Mouse (Mus musculus): ENCODE data around the gene A930004D18Rik. TPM values are rescaled to one million over a fixed set of nuclear protein-coding genes. Genes with fewer than 3 reads are reported as not detected.
A peak's percentile ranks its signal among the peaks of the same experiment; 100 is the strongest.

Gene A930004D18Rik
- polyA plus RNA-seq, 1 experiment: 1.8 TPM

DNA sequence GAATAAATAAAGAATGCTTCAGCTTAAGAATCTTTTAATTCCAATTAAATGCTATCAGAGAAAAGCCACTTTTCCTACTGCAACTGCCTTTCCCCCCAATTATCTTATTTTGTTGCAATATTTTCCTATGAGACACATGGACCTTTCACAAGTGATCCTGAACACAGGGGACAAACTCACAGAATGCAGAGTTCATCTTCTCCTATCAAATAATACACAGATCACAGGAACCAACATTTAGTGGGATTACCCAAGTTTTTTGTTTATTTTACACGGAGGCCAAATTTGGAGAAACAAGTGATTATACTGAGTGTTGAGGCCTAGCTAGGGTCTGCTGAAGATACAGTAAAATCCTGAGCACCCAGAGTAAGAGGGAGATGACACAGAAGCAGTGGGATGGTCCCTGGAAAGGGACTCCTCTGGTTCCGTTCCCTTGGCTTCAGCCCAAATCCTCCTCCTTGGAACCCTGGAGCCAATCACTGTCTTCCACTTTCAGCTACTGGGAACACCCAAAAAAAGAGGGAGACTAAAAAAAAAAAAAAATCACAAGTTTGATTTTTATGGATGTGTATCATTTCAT lies 16.5 kb upstream of the A930004D18Rik start:
- H3K27me3 ChIP-seq (ENCODE audit: control insufficient read depth, insufficient read depth, insufficient read length): no peaks in the 10 kb centered on the region
- H3K36me3 ChIP-seq (ENCODE audit: control insufficient read depth, insufficient read depth): no peaks in the 10 kb centered on the region
- no peak for TF ChIP-seq CEBPB (IDR thresholded peaks at IDR 0.05; ENCODE audit: insufficient read depth, poor library complexity, severe bottlenecking)
- TF ChIP-seq USF1 (IDR thresholded peaks at IDR 0.05; ENCODE audit: low read depth): no peak
- TF ChIP-seq POLR2A (IDR thresholded peaks at IDR 0.05; ENCODE audit: insufficient read length, low read depth): no peak
- no peak for TF ChIP-seq SRF (IDR thresholded peaks at IDR 0.05; ENCODE audit: control insufficient read depth, insufficient read length, low read depth)
- no peak for TF ChIP-seq REST (IDR thresholded peaks at IDR 0.05; ENCODE audit: insufficient read depth, insufficient read length)
- no peak for TF ChIP-seq TCF12 (IDR thresholded peaks at IDR 0.05; ENCODE audit: insufficient read depth, poor library complexity, severe bottlenecking)
- no peak for TF ChIP-seq MYOD1 (IDR thresholded peaks at IDR 0.05; ENCODE audit: control insufficient read depth in 1 of 3, insufficient read length in 2 of 3, low read depth in 2 of 3)
- no peak overlapping the region for H3ac ChIP-seq (ENCODE audit: control insufficient read depth, insufficient read length)
- no peaks in the 10 kb centered on the region for H3K79me2 ChIP-seq (ENCODE audit: control insufficient read depth, insufficient read depth)
- H3K4me3 ChIP-seq: no peak overlapping the region
- peak overlapping the region; percentile 91 for H3K4me2 ChIP-seq (ENCODE audit: low read depth)

GRCm38 (mm10) chr2:18053243-18053950 lies 15.9 kb upstream of the A930004D18Rik start:
- Histone ChIP-seq H3K79me2 (ENCODE audit: control insufficient read depth, insufficient read depth) (no peaks in the 10 kb centered on the region), H3ac (ENCODE audit: control insufficient read depth, insufficient read length) (no peak overlapping the region), H3K4me3 (no peak overlapping the region), H3K4me2 (ENCODE audit: low read depth) (no peak overlapping the region), H3K36me3 (ENCODE audit: control insufficient read depth, insufficient read depth) (no peaks in the 10 kb centered on the region), H3K27me3 (ENCODE audit: control insufficient read depth, insufficient read depth, insufficient read length) (no peaks in the 10 kb centered on the region)
- TF ChIP-seq TCF3 (IDR thresholded peaks at IDR 0.05; ENCODE audit: insufficient read length, low read depth) (no peak), SRF (IDR thresholded peaks at IDR 0.05; ENCODE audit: control insufficient read depth, insufficient read length, low read depth) (no peak), POLR2AphosphoS2 (IDR thresholded peaks at IDR 0.05; ENCODE audit: insufficient read length, low read depth) (no peak), USF1 (IDR thresholded peaks at IDR 0.05; ENCODE audit: low read depth) (no peak), MYOG (IDR thresholded peaks at IDR 0.05; ENCODE audit: control insufficient read depth in 1 of 3, insufficient read depth in 1 of 3, insufficient read length in 2 of 3, low read depth in 2 of 3) (no peak), MYOD1 (IDR thresholded peaks at IDR 0.05; ENCODE audit: control insufficient read depth in 1 of 3, insufficient read length in 2 of 3, low read depth in 2 of 3) (no peak), CEBPB (IDR thresholded peaks at IDR 0.05; ENCODE audit: insufficient read depth, poor library complexity, severe bottlenecking) (no peak), TCF12 (IDR thresholded peaks at IDR 0.05; ENCODE audit: insufficient read depth, poor library complexity, severe bottlenecking) (no peak), MAX (IDR thresholded peaks at IDR 0.05; ENCODE audit: low read depth) (no peak), POLR2A (IDR thresholded peaks at IDR 0.05; ENCODE audit: insufficient read length, low read depth) (no peak), REST (IDR thresholded peaks at IDR 0.05; ENCODE audit: insufficient read depth, insufficient read length) (no peak)

DNA sequence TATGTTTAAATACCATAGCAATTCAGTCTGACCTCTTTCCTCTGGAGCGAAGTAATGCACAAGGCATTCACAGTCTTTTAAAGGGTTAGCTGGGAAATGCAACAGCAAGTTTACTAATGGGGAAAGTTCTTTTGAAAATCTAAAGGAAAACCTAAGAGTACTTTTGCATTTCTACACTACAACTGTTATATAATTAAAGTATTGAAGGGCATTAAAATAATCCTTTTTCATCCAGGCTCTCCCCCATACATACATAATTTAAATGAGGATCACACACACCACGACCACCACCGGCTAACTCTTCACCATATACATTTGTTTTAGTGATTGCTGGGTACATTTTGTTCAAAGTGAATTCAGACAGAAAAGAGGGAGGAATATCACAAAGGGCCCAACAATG lies 15.0 kb upstream of the A930004D18Rik start:
- Histone ChIP-seq H3K4me2 (ENCODE audit: low read depth) (no peak overlapping the region), H3K27me3 (ENCODE audit: control insufficient read depth, insufficient read depth, insufficient read length) (no peaks in the 10 kb centered on the region), H3ac (ENCODE audit: control insufficient read depth, insufficient read length) (no peak overlapping the region), H3K36me3 (ENCODE audit: control insufficient read depth, insufficient read depth) (no peaks in the 10 kb centered on the region), H3K4me3 (no peak overlapping the region), H3K79me2 (ENCODE audit: control insufficient read depth, insufficient read depth) (no peaks in the 10 kb centered on the region)
- TF ChIP-seq TCF12 (IDR thresholded peaks at IDR 0.05; ENCODE audit: insufficient read depth, poor library complexity, severe bottlenecking) (no peak), POLR2AphosphoS2 (IDR thresholded peaks at IDR 0.05; ENCODE audit: insufficient read length, low read depth) (no peak), REST (IDR thresholded peaks at IDR 0.05; ENCODE audit: insufficient read depth, insufficient read length) (no peak), MYOD1 (IDR thresholded peaks at IDR 0.05; ENCODE audit: control insufficient read depth in 1 of 3, insufficient read length in 2 of 3, low read depth in 2 of 3) (no peak), E2F4 (IDR thresholded peaks at IDR 0.05; ENCODE audit: insufficient read depth) (no peak), MAX (IDR thresholded peaks at IDR 0.05; ENCODE audit: low read depth) (no peak)

DNA sequence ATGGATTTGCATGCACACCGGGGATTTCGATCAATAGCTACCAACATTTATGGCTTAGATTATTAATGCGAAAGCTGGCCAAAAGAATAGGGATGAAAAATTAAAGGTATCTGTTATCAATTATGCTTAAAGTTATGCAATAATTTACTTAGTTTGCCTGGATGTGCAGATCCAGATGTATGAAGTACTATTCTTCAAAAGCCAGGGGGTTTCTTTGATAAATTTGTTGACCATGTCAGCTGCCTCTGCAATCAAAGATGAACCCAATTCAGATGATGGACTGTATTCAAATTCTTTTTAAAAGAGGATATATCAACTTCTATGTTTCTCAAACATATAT lies 14.3 kb upstream of the A930004D18Rik start:
- Histone ChIP-seq H3K36me3 (ENCODE audit: control insufficient read depth, insufficient read depth) (no peaks in the 10 kb centered on the region), H3K27me3 (ENCODE audit: control insufficient read depth, insufficient read depth, insufficient read length) (no peaks in the 10 kb centered on the region), H3K4me2 (ENCODE audit: low read depth) (no peak overlapping the region), H3ac (ENCODE audit: control insufficient read depth, insufficient read length) (no peak overlapping the region), H3K79me2 (ENCODE audit: control insufficient read depth, insufficient read depth) (no peaks in the 10 kb centered on the region), H3K4me3 (no peak overlapping the region)
- no peak for TF ChIP-seq TCF12 (IDR thresholded peaks at IDR 0.05; ENCODE audit: insufficient read depth, poor library complexity, severe bottlenecking)
- no peak for TF ChIP-seq MYOD1 (IDR thresholded peaks at IDR 0.05; ENCODE audit: control insufficient read depth in 1 of 3, insufficient read length in 2 of 3, low read depth in 2 of 3)
- TF ChIP-seq POLR2AphosphoS2 (IDR thresholded peaks at IDR 0.05; ENCODE audit: insufficient read length, low read depth): no peak
- TF ChIP-seq CEBPB (IDR thresholded peaks at IDR 0.05; ENCODE audit: insufficient read depth, poor library complexity, severe bottlenecking): no peak
- no peak for TF ChIP-seq SRF (IDR thresholded peaks at IDR 0.05; ENCODE audit: control insufficient read depth, insufficient read length, low read depth)
- no peak for TF ChIP-seq REST (IDR thresholded peaks at IDR 0.05; ENCODE audit: insufficient read depth, insufficient read length)
- TF ChIP-seq TCF3 (IDR thresholded peaks at IDR 0.05; ENCODE audit: insufficient read length, low read depth): no peak
- no peak for TF ChIP-seq E2F4 (IDR thresholded peaks at IDR 0.05; ENCODE audit: insufficient read depth)
- TF ChIP-seq MAX (IDR thresholded peaks at IDR 0.05; ENCODE audit: low read depth): no peak
- TF ChIP-seq MYOG (IDR thresholded peaks at IDR 0.05; ENCODE audit: control insufficient read depth in 1 of 3, insufficient read depth in 1 of 3, insufficient read length in 2 of 3, low read depth in 2 of 3): no peak
- no peak for TF ChIP-seq USF1 (IDR thresholded peaks at IDR 0.05; ENCODE audit: low read depth)
- no peak for TF ChIP-seq POLR2A (IDR thresholded peaks at IDR 0.05; ENCODE audit: insufficient read length, low read depth)
